Mouse (Mus musculus) Muller cell, postnatal 12 days (primary cell): ENCODE data around the gene 4931406P16Rik.
"Not testable (repeated sequence)": the region's sequence is repeated elsewhere in the genome, so short reads cannot be mapped to it uniquely, and the experiment has no call there.

ENCODE experiments used
- DNase-seq: peaks from one replicate; pipeline ENCODE4 v3.0.0-alpha.2; 2015; ENCODE audit errors: inconsistent ontology term

The 4931406P16Rik gene

GRCm38 (mm10) chr7:34214644-34215043 lies 98.7 kb downstream of the 4931406P16Rik start:
- no peak for DNase-seq

GRCm38 (mm10) chr7:34213281-34213680 lies 100.1 kb downstream of the 4931406P16Rik start:
- no peak for DNase-seq

GRCm38 (mm10) chr7:34208027-34208745 lies 105.2 kb downstream of the 4931406P16Rik start:
- no peak for DNase-seq

GRCm38 (mm10) chr7:34206331-34206730 lies 107.0 kb downstream of the 4931406P16Rik start:
- DNase-seq, result no peak

- not testable (repeated sequence) for DNase-seq
Measured at GRCm38 (mm10) chr7:34202147-34202546, 111.2 kb downstream of the 4931406P16Rik start.

- no peak for DNase-seq
Measured at GRCm38 (mm10) chr7:34200829-34201228, 112.5 kb downstream of the 4931406P16Rik start.

- DNase-seq, result peak; percentile 6
Measured at GRCm38 (mm10) chr7:34198346-34198745, 115.0 kb downstream of the 4931406P16Rik start.

GRCm38 (mm10) chr7:34196132-34197128 lies 116.9 kb downstream of the 4931406P16Rik start, which contains the start of gene Pdcd2l:
TSS of gene Pdcd2l (minus strand) at chr7:34196661.
- peak; percentile 90 for DNase-seq

GRCm38 (mm10) chr7:34195632-34196031 lies 117.7 kb downstream of the 4931406P16Rik start:
- DNase-seq, result no peak

GRCm38 (mm10) chr7:34192825-34193224 lies 120.5 kb downstream of the 4931406P16Rik start:
- DNase-seq, result no peak

GRCm38 (mm10) chr7:34189376-34189989 lies 123.9 kb downstream of the 4931406P16Rik start:
- DNase-seq, result no peak
